Mouse (Mus musculus): ENCODE data around the gene Olfr1184. TPM values are rescaled to one million over a fixed set of nuclear protein-coding genes. Genes with fewer than 3 reads are reported as not detected.
"Not testable (repeated sequence)": the region's sequence is repeated elsewhere in the genome, so short reads cannot be mapped to it uniquely, and the experiment has no call there.

The Olfr1184 gene
- polyA plus RNA-seq (2012; rRNA removed), result not detected in 2 replicates

- TF ChIP-seq POLR2A (IDR thresholded peaks at IDR 0.05; ENCODE audit: control insufficient read depth, extremely low read depth, insufficient read depth, low read length, poor library complexity) (no peak), CTCF (IDR thresholded peaks at IDR 0.05; ENCODE audit: borderline replicate concordance, control insufficient read depth, extremely low read depth, insufficient read depth, low read length, poor library complexity) (no peak)
- Histone ChIP-seq H3K4me1 (replicated peaks; ENCODE audit: control insufficient read depth, insufficient read depth, low read length) (no peaks in the 10 kb centered on the region), H3K36me3 (ENCODE audit: control insufficient read depth, insufficient read depth, low read length) (no peaks in the 10 kb centered on the region), H3K27me3 (ENCODE audit: control insufficient read depth, insufficient read depth, low read length) (no peaks in the 10 kb centered on the region), H3K27ac (ENCODE audit: control insufficient read depth, insufficient read depth, low read length) (no peak within 1 kb of the TSS), H3K4me3 (ENCODE audit: control insufficient read depth, insufficient read depth, low read length) (no peak within 1 kb of the TSS)
- no peak for DNase-seq
- 93% methylated on average over 2 of the region's 2 CpGs for WGBS
These were observed at the start of gene Olfr1184 for GRCm38 (mm10) chr2:88483298-88483697. Gene Olfr1184, plus strand, starts transcription at chr2:88483598.

DNA sequence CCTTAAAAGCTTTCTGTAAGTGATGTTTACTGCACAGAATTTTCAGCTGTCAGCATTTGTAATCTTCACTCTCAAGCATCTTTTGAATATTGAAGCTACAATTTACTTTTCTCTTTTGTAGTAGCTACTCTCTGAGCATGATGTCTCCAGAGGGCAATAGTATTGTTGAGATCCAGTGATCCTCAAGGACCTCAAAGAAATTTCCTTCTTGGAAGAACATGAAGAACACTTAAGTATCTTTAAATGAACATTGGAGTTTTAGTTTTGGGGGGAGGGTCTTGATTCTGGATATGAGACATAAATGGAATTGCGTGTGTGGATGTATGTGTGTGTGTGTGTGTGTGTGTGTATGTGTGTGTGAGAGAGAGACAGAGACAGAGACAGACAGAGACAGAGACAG lies 34.4 kb upstream of the Olfr1184 start, which contains the start of gene Gm13757:
TSS of gene Gm13757 (minus strand) at position 101 of the 400 bp plus-strand sequence.
- Histone ChIP-seq H3K4me3 (ENCODE audit: control insufficient read depth, insufficient read depth, low read length) (no peak within 1 kb of the TSS), H3K27me3 (ENCODE audit: control insufficient read depth, insufficient read depth, low read length) (no peaks in the 10 kb centered on the region), H3K4me1 (replicated peaks; ENCODE audit: control insufficient read depth, insufficient read depth, low read length) (no peaks in the 10 kb centered on the region), H3K36me3 (ENCODE audit: control insufficient read depth, insufficient read depth, low read length) (no peaks in the 10 kb centered on the region), H3K27ac (ENCODE audit: control insufficient read depth, insufficient read depth, low read length) (no peak within 1 kb of the TSS)
- no peak for DNase-seq
- 100% methylated on average over 1 of the region's 1 CpGs for WGBS
- TF ChIP-seq POLR2A (IDR thresholded peaks at IDR 0.05; ENCODE audit: control insufficient read depth, extremely low read depth, insufficient read depth, low read length, poor library complexity) (no peak), CTCF (IDR thresholded peaks at IDR 0.05; ENCODE audit: borderline replicate concordance, control insufficient read depth, extremely low read depth, insufficient read depth, low read length, poor library complexity) (no peak)

- 100% methylated on average over 1 of the region's 1 CpGs for WGBS
These were observed 28.8 kb upstream of the Olfr1184 start, which contains the start of gene Olfr1183 for GRCm38 (mm10) chr2:88454567-88454966. Gene Olfr1183, plus strand, starts transcription at chr2:88454867.

DNA sequence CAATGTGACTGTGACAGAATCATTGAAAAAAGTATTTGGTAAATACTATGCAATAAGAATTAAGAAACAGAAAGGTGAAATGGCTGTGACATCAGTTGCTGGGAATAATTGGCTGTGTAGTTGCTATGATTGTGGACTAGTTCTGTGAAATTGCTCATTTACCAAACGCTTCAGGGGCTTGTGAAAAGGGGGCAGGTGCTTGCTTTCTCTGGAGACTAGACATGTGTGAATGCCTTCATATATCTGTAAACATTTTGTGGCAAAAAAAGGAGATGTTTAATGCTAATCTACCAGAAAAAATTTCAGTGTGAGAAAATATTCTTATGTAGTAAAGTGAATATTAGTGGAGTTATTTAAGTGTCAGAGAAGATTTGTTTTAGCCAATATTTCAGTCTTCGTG lies 9.6 kb downstream of the Olfr1184 start, which contains the start of gene Olfr1185-ps1:
TSS of gene Olfr1185-ps1 (plus strand) at position 301 of the 400 bp plus-strand sequence.
- no peaks in the 10 kb centered on the region for H3K36me3 ChIP-seq (ENCODE audit: control insufficient read depth, insufficient read depth, low read length)
- 70% methylated on average over 2 of the region's 2 CpGs for WGBS
- no peak within 1 kb of the TSS for H3K4me3 ChIP-seq (ENCODE audit: control insufficient read depth, insufficient read depth, low read length)
- DNase-seq, result no peak
- no peaks in the 10 kb centered on the region for H3K4me1 ChIP-seq (replicated peaks; ENCODE audit: control insufficient read depth, insufficient read depth, low read length)
- no peaks in the 10 kb centered on the region for H3K27me3 ChIP-seq (ENCODE audit: control insufficient read depth, insufficient read depth, low read length)
- H3K27ac ChIP-seq (ENCODE audit: control insufficient read depth, insufficient read depth, low read length), result no peak within 1 kb of the TSS
- TF ChIP-seq CTCF (IDR thresholded peaks at IDR 0.05; ENCODE audit: borderline replicate concordance, control insufficient read depth, extremely low read depth, insufficient read depth, low read length, poor library complexity) (no peak), POLR2A (IDR thresholded peaks at IDR 0.05; ENCODE audit: control insufficient read depth, extremely low read depth, insufficient read depth, low read length, poor library complexity) (no peak)

More at GRCm38 (mm10) chr2:88454567-88454966, 28.8 kb upstream of the Olfr1184 start, which contains the start of gene Olfr1183:
- not testable (repeated sequence) for H3K4me3 ChIP-seq (ENCODE audit: control insufficient read depth, insufficient read depth, low read length); H3K36me3 ChIP-seq (ENCODE audit: control insufficient read depth, insufficient read depth, low read length); DNase-seq; H3K4me1 ChIP-seq (replicated peaks; ENCODE audit: control insufficient read depth, insufficient read depth, low read length); H3K27me3 ChIP-seq (ENCODE audit: control insufficient read depth, insufficient read depth, low read length); H3K27ac ChIP-seq (ENCODE audit: control insufficient read depth, insufficient read depth, low read length)

GRCm38 (mm10) chr2:88518251-88518650 lies 34.9 kb downstream of the Olfr1184 start, which contains the start of gene Olfr1186:
Gene Olfr1186, plus strand, starts transcription at chr2:88518551.
- 89% methylated on average over 2 of the region's 2 CpGs for WGBS
- no peak within 1 kb of the TSS for H3K27ac ChIP-seq (ENCODE audit: control insufficient read depth, insufficient read depth, low read length)
- no peak within 1 kb of the TSS for H3K4me3 ChIP-seq (ENCODE audit: control insufficient read depth, insufficient read depth, low read length)
- TF ChIP-seq CTCF (IDR thresholded peaks at IDR 0.05; ENCODE audit: borderline replicate concordance, control insufficient read depth, extremely low read depth, insufficient read depth, low read length, poor library complexity), result no peak
- H3K36me3 ChIP-seq (ENCODE audit: control insufficient read depth, insufficient read depth, low read length), result no peaks in the 10 kb centered on the region
- no peaks in the 10 kb centered on the region for H3K4me1 ChIP-seq (replicated peaks; ENCODE audit: control insufficient read depth, insufficient read depth, low read length)
- DNase-seq, result no peak
- no peaks in the 10 kb centered on the region for H3K27me3 ChIP-seq (ENCODE audit: control insufficient read depth, insufficient read depth, low read length)

- no peak for DNase-seq
- 73% methylated on average over 3 of the region's 3 CpGs for WGBS
- H3K36me3 ChIP-seq (ENCODE audit: control insufficient read depth, insufficient read depth, low read length), result no peaks in the 10 kb centered on the region
- H3K27me3 ChIP-seq (ENCODE audit: control insufficient read depth, insufficient read depth, low read length), result no peaks in the 10 kb centered on the region
- no peaks in the 10 kb centered on the region for H3K4me1 ChIP-seq (replicated peaks; ENCODE audit: control insufficient read depth, insufficient read depth, low read length)
- TF ChIP-seq POLR2A (IDR thresholded peaks at IDR 0.05; ENCODE audit: control insufficient read depth, extremely low read depth, insufficient read depth, low read length, poor library complexity), result no peak
- TF ChIP-seq CTCF (IDR thresholded peaks at IDR 0.05; ENCODE audit: borderline replicate concordance, control insufficient read depth, extremely low read depth, insufficient read depth, low read length, poor library complexity), result no peak
- no peak overlapping the region for H3K4me3 ChIP-seq (ENCODE audit: control insufficient read depth, insufficient read depth, low read length)
- H3K27ac ChIP-seq (ENCODE audit: control insufficient read depth, insufficient read depth, low read length), result no peak overlapping the region
These were observed 42.3 kb downstream of the Olfr1184 start for GRCm38 (mm10) chr2:88525720-88526119.

Other genes with a start within 250 kb of the Olfr1184 start
- gene Olfr1173, start 203.7 kb upstream of the Olfr1184 start, polyA plus RNA-seq (2012; rRNA removed), result not detected in 2 replicates
- gene Olfr1174-ps, start 168.5 kb upstream of the Olfr1184 start, polyA plus RNA-seq (2012; rRNA removed), result 0.05 TPM in 1 of 2 replicates, not detected in the other
- not detected in 2 replicates for gene Olfr1175-ps, start 156.4 kb upstream of the Olfr1184 start, polyA plus RNA-seq (2012; rRNA removed)
- not detected in 2 replicates for gene Olfr1176, start 146.9 kb upstream of the Olfr1184 start, polyA plus RNA-seq (2012; rRNA removed)
- not detected in 2 replicates for gene Olfr1177-ps, start 137.1 kb upstream of the Olfr1184 start, polyA plus RNA-seq (2012; rRNA removed)
- not detected in 2 replicates for gene Olfr1178, start 96.5 kb upstream of the Olfr1184 start, polyA plus RNA-seq (2012; rRNA removed)
- gene Olfr1179, start 77.1 kb upstream of the Olfr1184 start, polyA plus RNA-seq (2012; rRNA removed), result not detected in 2 replicates
- gene Olfr1180, start 64.4 kb upstream of the Olfr1184 start, polyA plus RNA-seq (2012; rRNA removed), result not detected in 2 replicates
- not detected in 2 replicates for gene Olfr1181, start 57.4 kb upstream of the Olfr1184 start, polyA plus RNA-seq (2012; rRNA removed)
- gene Gm13757, start 34.5 kb upstream of the Olfr1184 start, polyA plus RNA-seq (2012; rRNA removed), result not detected in 2 replicates
- gene Olfr1183, start 28.7 kb upstream of the Olfr1184 start, polyA plus RNA-seq (2012; rRNA removed), result not detected in 2 replicates
- gene Olfr1185-ps1, start 9.7 kb downstream of the Olfr1184 start, polyA plus RNA-seq (2012; rRNA removed), result not detected in 2 replicates
- not detected in 2 replicates for gene Olfr1186, start 35.0 kb downstream of the Olfr1184 start, polyA plus RNA-seq (2012; rRNA removed)
- not detected in 2 replicates for gene Olfr1188, start 73.3 kb downstream of the Olfr1184 start, polyA plus RNA-seq (2012; rRNA removed)
- gene Olfr1189, start 102.9 kb downstream of the Olfr1184 start, polyA plus RNA-seq (2012; rRNA removed), result not detected in 2 replicates
- gene Olfr1191-ps1, start 156.9 kb downstream of the Olfr1184 start, polyA plus RNA-seq (2012; rRNA removed), result not detected in 2 replicates
- gene Olfr1192-ps1, start 164.9 kb downstream of the Olfr1184 start, polyA plus RNA-seq (2012; rRNA removed), result not detected in 2 replicates
- gene Olfr1193, start 192.0 kb downstream of the Olfr1184 start, polyA plus RNA-seq (2012; rRNA removed), result not detected in 2 replicates
- not detected in 2 replicates for gene Olfr1195, start 205.6 kb downstream of the Olfr1184 start, polyA plus RNA-seq (2012; rRNA removed)
- gene Olfr1196, start 221.0 kb downstream of the Olfr1184 start, polyA plus RNA-seq (2012; rRNA removed), result not detected in 2 replicates
- gene Olfr1197, start 248.8 kb downstream of the Olfr1184 start, polyA plus RNA-seq (2012; rRNA removed), result not detected in 2 replicates

All from thymus, adult 2 months (tissue).